19 mouse cellular contexts compared by ENCODE assay signal in the genomic region with DNA sequence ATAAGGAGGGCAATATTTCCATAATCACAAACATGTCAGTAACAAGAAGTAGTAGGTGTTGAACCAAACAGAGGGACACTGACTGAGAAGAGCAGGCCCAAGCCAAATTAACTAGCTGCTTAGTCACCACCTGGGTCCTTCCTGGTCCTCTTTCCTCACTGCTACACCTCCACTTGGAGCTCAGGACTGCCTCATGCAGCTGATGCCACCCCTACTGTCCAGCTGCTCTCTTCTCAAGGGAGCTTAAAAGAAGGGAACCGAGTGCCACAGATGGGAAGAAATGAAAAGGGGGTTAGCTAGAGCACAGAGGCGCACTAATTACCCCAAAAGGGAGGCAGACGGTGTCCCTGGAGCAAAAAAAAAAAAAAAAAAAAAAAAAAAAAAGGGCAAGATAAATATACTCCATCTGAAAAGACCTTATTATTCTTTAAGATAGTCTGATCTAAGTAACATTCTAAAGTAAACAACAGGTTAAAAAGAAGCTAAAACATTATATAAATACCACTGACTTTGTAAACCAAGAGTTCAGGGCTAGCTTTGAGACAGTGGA. TPM values are rescaled to one million over a fixed set of nuclear protein-coding genes. Genes with fewer than 3 reads are reported as not detected.
DNase-seq lines count a peak whose midpoint lies in the region; ATAC-seq and TF ChIP-seq lines count a peak whose summit lies in the region.
"Had no signal": no experiment of that assay in that cellular context is flagged by ENCODE, and none has a peak within 500 bp of the region (broad histone marks: within the 10 kb centered on the region; RNA-seq: fewer than 3 reads in every experiment).

No protein-coding gene starts in this region.

- no peak overlapping the region for H3K27ac ChIP-seq in hindbrain, embryonic 11.5 days (ENCODE audit: low read depth, low read length)
- no peak overlapping the region for H3K27ac ChIP-seq in hindbrain, postnatal 0 days
- H3K27ac ChIP-seq in midbrain, embryonic 14.5 days (replicated peaks; ENCODE audit: low read depth, low read length) = no peak overlapping the region
- no peak overlapping the region for H3K27ac ChIP-seq in midbrain, embryonic 16.5 days (ENCODE audit: low read length)
- H3K27ac ChIP-seq: embryonic facial prominence, embryonic 12.5 days; forebrain, embryonic 10.5 days; intestine, embryonic 15.5 days; kidney, embryonic 15.5 days; limb, embryonic 13.5 days; macrophage had no signal

- ATAC-seq in hindbrain, embryonic 11.5 days (ENCODE audit: low FRiP score) = 0 out of 2 replicates have a peak, but pooled peaks have one; percentile 33
- no peak for ATAC-seq in hindbrain, postnatal 0 days
- ATAC-seq in midbrain, embryonic 14.5 days (ENCODE audit: low FRiP score, low TSS enrichment) = no peak
- ATAC-seq in midbrain, embryonic 16.5 days = no peak
- ATAC-seq: intestine, embryonic 15.5 days had no signal

- peaks cover 3% of the 10 kb centered on the region for H3K4me1 ChIP-seq in hindbrain, embryonic 11.5 days (replicated peaks; ENCODE audit: control insufficient read depth, insufficient read depth, low read length)
- peaks cover 12% of the 10 kb centered on the region; the same call in 1 of the 2 replicates for H3K4me1 ChIP-seq in hindbrain, postnatal 0 days (ENCODE audit: insufficient read depth, low read length)
- peaks cover 30% of the 10 kb centered on the region for H3K4me1 ChIP-seq in midbrain, embryonic 14.5 days (ENCODE audit: control insufficient read depth, insufficient read depth, low read length)
- peaks cover 43% of the 10 kb centered on the region for H3K4me1 ChIP-seq in midbrain, embryonic 16.5 days (ENCODE audit: control insufficient read depth, insufficient read depth, low read length)

- TF ChIP-seq CTCF in hindbrain, postnatal 0 days (IDR thresholded peaks at IDR 0.05; ENCODE audit: low read depth) = no peak

- peak; percentile 17 to 24 for DNase-seq in cerebellum, postnatal 25 days
- DNase-seq in cerebellum, postnatal 36 days = no peak
- peak; percentile 28 for DNase-seq in hindbrain, embryonic 11.5 days (ENCODE audit: low spot score)
- DNase-seq in hindbrain, postnatal 0 days (ENCODE audit: low spot score) = no peak
- DNase-seq in midbrain, embryonic 14.5 days = peak; percentile 25
- DNase-seq in kidney, postnatal 14 days = no peak
- no peak for DNase-seq in embryo, embryonic 10.5 days (ENCODE audit: low spot score)
- DNase-seq: adrenal gland, postnatal 14 days; heart, postnatal 36 days; lung, adult 2 months; right cerebral cortex, postnatal 25 days; thymus, postnatal 4 days had no signal

- H3K4me2 ChIP-seq in hindbrain, embryonic 11.5 days (replicated peaks; ENCODE audit: low read depth, low read length) = no peak overlapping the region
- no peak overlapping the region for H3K4me2 ChIP-seq in hindbrain, postnatal 0 days (ENCODE audit: low read depth, low read length)
- no peak overlapping the region for H3K4me2 ChIP-seq in midbrain, embryonic 14.5 days (ENCODE audit: low read length)
- H3K4me2 ChIP-seq in midbrain, embryonic 16.5 days (ENCODE audit: low read length) = no peak overlapping the region
- H3K4me2 ChIP-seq: embryonic facial prominence, embryonic 12.5 days; intestine, embryonic 15.5 days; kidney, embryonic 15.5 days; limb, embryonic 13.5 days had no signal

- no peak overlapping the region for H3K9ac ChIP-seq in hindbrain, embryonic 11.5 days (ENCODE audit: low read depth, low read length)
- H3K9ac ChIP-seq in hindbrain, postnatal 0 days (replicated peaks; ENCODE audit: low read length) = no peak overlapping the region
- no peak overlapping the region for H3K9ac ChIP-seq in midbrain, embryonic 14.5 days (replicated peaks; ENCODE audit: low read length)
- H3K9ac ChIP-seq in midbrain, embryonic 16.5 days (ENCODE audit: low read depth, low read length) = no peak overlapping the region
- H3K9ac ChIP-seq: embryonic facial prominence, embryonic 12.5 days; intestine, embryonic 15.5 days; kidney, embryonic 15.5 days; limb, embryonic 13.5 days had no signal

- no peak overlapping the region for H3K4me3 ChIP-seq in hindbrain, embryonic 11.5 days (ENCODE audit: low read depth, low read length)
- no peak overlapping the region for H3K4me3 ChIP-seq in hindbrain, postnatal 0 days (ENCODE audit: low read length)
- H3K4me3 ChIP-seq in midbrain, embryonic 14.5 days (replicated peaks; ENCODE audit: low read depth, low read length) = no peak overlapping the region
- no peak overlapping the region for H3K4me3 ChIP-seq in midbrain, embryonic 16.5 days (ENCODE audit: low read depth, low read length)
- H3K4me3 ChIP-seq: embryonic facial prominence, embryonic 12.5 days; forebrain, embryonic 10.5 days; intestine, embryonic 15.5 days; kidney, embryonic 15.5 days; limb, embryonic 13.5 days had no signal

- H3K27me3 ChIP-seq in hindbrain, embryonic 11.5 days (ENCODE audit: control insufficient read depth, insufficient read depth, low read length) = no peaks in the 10 kb centered on the region
- no peaks in the 10 kb centered on the region for H3K27me3 ChIP-seq in hindbrain, postnatal 0 days (ENCODE audit: insufficient read depth, low read length)
- H3K27me3 ChIP-seq in midbrain, embryonic 14.5 days (ENCODE audit: control insufficient read depth, insufficient read depth, low read length) = no peaks in the 10 kb centered on the region
- no peaks in the 10 kb centered on the region for H3K27me3 ChIP-seq in midbrain, embryonic 16.5 days (ENCODE audit: control insufficient read depth, insufficient read depth, low read depth, low read length)
- H3K27me3 ChIP-seq: embryonic facial prominence, embryonic 12.5 days; intestine, embryonic 15.5 days; kidney, embryonic 15.5 days; limb, embryonic 13.5 days had no signal

- no peaks in the 10 kb centered on the region for H3K9me3 ChIP-seq in hindbrain, embryonic 11.5 days (ENCODE audit: control insufficient read depth, low read length)
- no peaks in the 10 kb centered on the region for H3K9me3 ChIP-seq in hindbrain, postnatal 0 days (ENCODE audit: low read length)
- no peaks in the 10 kb centered on the region for H3K9me3 ChIP-seq in midbrain, embryonic 14.5 days (ENCODE audit: control insufficient read depth, low read length)
- no peaks in the 10 kb centered on the region for H3K9me3 ChIP-seq in midbrain, embryonic 16.5 days (replicated peaks; ENCODE audit: control insufficient read depth, low read length, poor library complexity, severe bottlenecking)
- H3K9me3 ChIP-seq: embryonic facial prominence, embryonic 12.5 days; forebrain, embryonic 10.5 days; intestine, embryonic 15.5 days; kidney, embryonic 15.5 days; limb, embryonic 13.5 days had no signal

- H3K36me3 ChIP-seq in hindbrain, embryonic 11.5 days (ENCODE audit: control insufficient read depth, insufficient read depth, low read length) = no peaks in the 10 kb centered on the region
- no peaks in the 10 kb centered on the region for H3K36me3 ChIP-seq in hindbrain, postnatal 0 days (ENCODE audit: insufficient read depth, low read length)
- H3K36me3 ChIP-seq in midbrain, embryonic 14.5 days (ENCODE audit: control insufficient read depth, insufficient read depth, low read length) = peaks cover 20% of the 10 kb centered on the region; the same call in 1 of the 2 replicates
- no peaks in the 10 kb centered on the region; the same call in 1 of the 2 replicates for H3K36me3 ChIP-seq in midbrain, embryonic 16.5 days (ENCODE audit: control insufficient read depth, insufficient read depth, low read length)
- H3K36me3 ChIP-seq: intestine, embryonic 15.5 days had no signal

- 46% methylated on average over 3 of the region's 3 CpGs for WGBS in hindbrain, embryonic 11.5 days
- WGBS in hindbrain, postnatal 0 days = 27% methylated on average over 3 of the region's 3 CpGs
- 41% methylated on average over 3 of the region's 3 CpGs for WGBS in midbrain, embryonic 14.5 days
- 21% methylated on average over 3 of the region's 3 CpGs for WGBS in midbrain, embryonic 16.5 days

RNA-seq across cellular contexts. Expression of gene Med13, which starts 5.6 kb away (rescaled TPM):
- polyA plus RNA-seq in hindbrain, embryonic 11.5 days (2014; fragmentation: Nextera tagmentation; extraction: Ambion mirVana) = 13.3 and 17.4 TPM in 2 replicates
- total RNA-seq in hindbrain, postnatal 0 days (2014; rRNA removed) = 55.0 and 59.7 TPM in 2 replicates
- polyA plus RNA-seq in hindbrain, postnatal 0 days (2015; fragmentation: Nextera tagmentation; extraction: Ambion mirVana) = 5.3 and 5.6 TPM in 2 replicates
- 15.1 and 15.2 TPM in 2 replicates for polyA plus RNA-seq in midbrain, embryonic 14.5 days (2014; fragmentation: Nextera tagmentation; extraction: Ambion mirVana)
- 6.6 and 8.6 TPM in 2 replicates for polyA plus RNA-seq in midbrain, embryonic 16.5 days (2015; fragmentation: Nextera tagmentation; extraction: Ambion mirVana)

Comparison
In these comparisons a context has a peak if more than half of its experiments do, and no peak if none do; other contexts are left out.
1. DNase-seq: peak in cerebellum, postnatal 25 days (2 of 2), hindbrain, embryonic 11.5 days (single experiment) and midbrain, embryonic 14.5 days (single experiment); none in cerebellum, postnatal 36 days (0 of 2), hindbrain, postnatal 0 days (single experiment), kidney, postnatal 14 days (single experiment) and embryo, embryonic 10.5 days (single experiment).